Mouse (Mus musculus) heart, postnatal 0 days (tissue): ENCODE measurements around the gene Snap47.

ENCODE experiments used
- CTCF ChIP-seq: IDR thresholded peaks from 2 replicates; pipeline ENCODE4 v1.5.1; 2016; ENCODE audit warnings: antibody characterized with exemption, control low read depth, low read depth
- EP300 ChIP-seq: IDR thresholded peaks from 2 replicates; pipeline ENCODE4 v1.6.1; 2016; ENCODE audit warnings: antibody characterized with exemption, low read depth

- TF ChIP-seq EP300 (no peak), CTCF (peak; percentile 46)
Measured at GRCm38 (mm10) chr11:59366633-59367032, 84.4 kb downstream of the Snap47 start.
